Mouse (Mus musculus): Measurements from ENCODE around the gene Osbp2. TPM values are rescaled to one million over a fixed set of nuclear protein-coding genes. Genes with fewer than 3 reads are reported as not detected.

Gene Osbp2
- polyA plus RNA-seq, 1 experiment from 2014 or later = 2.0 TPM

- no peak for DNase-seq (ENCODE audit: low spot score)
- no peak for ATAC-seq (replicated peaks; ENCODE audit: low FRiP score)
- Histone ChIP-seq H3K4me1 (replicated peaks; ENCODE audit: control insufficient read depth, insufficient read depth, low read length) (no peaks in the 10 kb centered on the region), H3K9me3 (ENCODE audit: control insufficient read depth, low read length) (no peaks in the 10 kb centered on the region; the same call in 1 of the 2 replicates), H3K36me3 (ENCODE audit: control insufficient read depth, insufficient read depth, low read length) (no peaks in the 10 kb centered on the region), H3K4me3 (ENCODE audit: low read depth, low read length) (no peak overlapping the region), H3K27ac (ENCODE audit: low read depth, low read length) (no peak overlapping the region), H3K9ac (ENCODE audit: low read length) (no peak overlapping the region), H3K4me2 (ENCODE audit: low read depth, low read length, severe bottlenecking) (no peak overlapping the region), H3K27me3 (ENCODE audit: control insufficient read depth, insufficient read depth, low read length) (0 out of 2 replicates have a peak, but pooled peaks cover under 1% of the 10 kb centered on the region)
- WGBS = 77% methylated on average over 5 of the region's 5 CpGs
Observed at GRCm38 (mm10) chr11:3857902-3858301, 5.8 kb downstream of the Osbp2 start.

GRCm38 (mm10) chr11:3855846-3856245 lies 7.9 kb downstream of the Osbp2 start:
- no peak overlapping the region for H3K4me2 ChIP-seq (ENCODE audit: low read depth, low read length, severe bottlenecking)
- ATAC-seq (replicated peaks; ENCODE audit: low FRiP score) (no peak), DNase-seq (ENCODE audit: low spot score) (no peak)
- 87% methylated on average over 5 of the region's 5 CpGs for WGBS
- no peaks in the 10 kb centered on the region for H3K27me3 ChIP-seq (ENCODE audit: control insufficient read depth, insufficient read depth, low read length)
- H3K4me3 ChIP-seq (ENCODE audit: low read depth, low read length) = no peak overlapping the region
- H3K27ac ChIP-seq (ENCODE audit: low read depth, low read length) = no peak overlapping the region
- H3K9ac ChIP-seq (ENCODE audit: low read length) = no peak overlapping the region
- H3K9me3 ChIP-seq (ENCODE audit: control insufficient read depth, low read length) = no peaks in the 10 kb centered on the region; the same call in 1 of the 2 replicates
- H3K4me1 ChIP-seq (replicated peaks; ENCODE audit: control insufficient read depth, insufficient read depth, low read length) = no peaks in the 10 kb centered on the region
- H3K36me3 ChIP-seq (ENCODE audit: control insufficient read depth, insufficient read depth, low read length) = no peaks in the 10 kb centered on the region

- no peaks in the 10 kb centered on the region; the same call in 1 of the 2 replicates for H3K9me3 ChIP-seq (ENCODE audit: control insufficient read depth, low read length)
- no peak overlapping the region for H3K4me2 ChIP-seq (ENCODE audit: low read depth, low read length, severe bottlenecking)
- no peak overlapping the region for H3K9ac ChIP-seq (ENCODE audit: low read length)
- ATAC-seq (replicated peaks; ENCODE audit: low FRiP score) (no peak), DNase-seq (ENCODE audit: low spot score) (no peak)
- H3K4me3 ChIP-seq (ENCODE audit: low read depth, low read length) = no peak overlapping the region
- H3K36me3 ChIP-seq (ENCODE audit: control insufficient read depth, insufficient read depth, low read length) = no peaks in the 10 kb centered on the region
- 94% methylated on average over 3 of the region's 3 CpGs for WGBS
- no peaks in the 10 kb centered on the region for H3K4me1 ChIP-seq (replicated peaks; ENCODE audit: control insufficient read depth, insufficient read depth, low read length)
- H3K27me3 ChIP-seq (ENCODE audit: control insufficient read depth, insufficient read depth, low read length) = no peaks in the 10 kb centered on the region
- H3K27ac ChIP-seq (ENCODE audit: low read depth, low read length) = no peak overlapping the region
Observed at GRCm38 (mm10) chr11:3854156-3854555, 9.5 kb downstream of the Osbp2 start.

GRCm38 (mm10) chr11:3853481-3854034 lies 10.1 kb downstream of the Osbp2 start:
- 91% methylated on average over 5 of the region's 5 CpGs for WGBS

GRCm38 (mm10) chr11:3853031-3853430 lies 10.7 kb downstream of the Osbp2 start:
- H3K9ac ChIP-seq (ENCODE audit: low read length) = no peak overlapping the region
- no peaks in the 10 kb centered on the region for H3K27me3 ChIP-seq (ENCODE audit: control insufficient read depth, insufficient read depth, low read length)
- no peaks in the 10 kb centered on the region; the same call in 1 of the 2 replicates for H3K9me3 ChIP-seq (ENCODE audit: control insufficient read depth, low read length)
- no peak overlapping the region for H3K27ac ChIP-seq (ENCODE audit: low read depth, low read length)
- H3K4me1 ChIP-seq (replicated peaks; ENCODE audit: control insufficient read depth, insufficient read depth, low read length) = no peaks in the 10 kb centered on the region
- DNase-seq (ENCODE audit: low spot score) = no peak
- no peak for ATAC-seq (replicated peaks; ENCODE audit: low FRiP score)
- no peaks in the 10 kb centered on the region for H3K36me3 ChIP-seq (ENCODE audit: control insufficient read depth, insufficient read depth, low read length)
- no peak overlapping the region for H3K4me3 ChIP-seq (ENCODE audit: low read depth, low read length)
- H3K4me2 ChIP-seq (ENCODE audit: low read depth, low read length, severe bottlenecking) = no peak overlapping the region
- WGBS = 94% methylated on average over 10 of the region's 10 CpGs

More at GRCm38 (mm10) chr11:3853481-3854034, 10.1 kb downstream of the Osbp2 start:
- H3K4me1 ChIP-seq (replicated peaks; ENCODE audit: control insufficient read depth, insufficient read depth, low read length) = no peaks in the 10 kb centered on the region
- no peak for DNase-seq (ENCODE audit: low spot score)
- H3K27me3 ChIP-seq (ENCODE audit: control insufficient read depth, insufficient read depth, low read length) = no peaks in the 10 kb centered on the region
- no peaks in the 10 kb centered on the region; the same call in 1 of the 2 replicates for H3K9me3 ChIP-seq (ENCODE audit: control insufficient read depth, low read length)
- H3K4me2 ChIP-seq (ENCODE audit: low read depth, low read length, severe bottlenecking) = no peak overlapping the region
- H3K4me3 ChIP-seq (ENCODE audit: low read depth, low read length) = no peak overlapping the region
- ATAC-seq (replicated peaks; ENCODE audit: low FRiP score) = no peak
- no peak overlapping the region for H3K9ac ChIP-seq (ENCODE audit: low read length)
- no peak overlapping the region for H3K27ac ChIP-seq (ENCODE audit: low read depth, low read length)
- no peaks in the 10 kb centered on the region for H3K36me3 ChIP-seq (ENCODE audit: control insufficient read depth, insufficient read depth, low read length)

GRCm38 (mm10) chr11:3851872-3852271 lies 11.8 kb downstream of the Osbp2 start:
- H3K27ac ChIP-seq (ENCODE audit: low read depth, low read length) = no peak overlapping the region
- H3K27me3 ChIP-seq (ENCODE audit: control insufficient read depth, insufficient read depth, low read length) = no peaks in the 10 kb centered on the region
- no peaks in the 10 kb centered on the region for H3K36me3 ChIP-seq (ENCODE audit: control insufficient read depth, insufficient read depth, low read length)
- 84% methylated on average over 4 of the region's 4 CpGs for WGBS
- DNase-seq (ENCODE audit: low spot score) = no peak
- H3K9me3 ChIP-seq (ENCODE audit: control insufficient read depth, low read length) = no peaks in the 10 kb centered on the region; the same call in 1 of the 2 replicates
- H3K9ac ChIP-seq (ENCODE audit: low read length) = no peak overlapping the region
- H3K4me2 ChIP-seq (ENCODE audit: low read depth, low read length, severe bottlenecking) = no peak overlapping the region
- H3K4me1 ChIP-seq (replicated peaks; ENCODE audit: control insufficient read depth, insufficient read depth, low read length) = no peaks in the 10 kb centered on the region
- ATAC-seq (replicated peaks; ENCODE audit: low FRiP score) = no peak
- no peak overlapping the region for H3K4me3 ChIP-seq (ENCODE audit: low read depth, low read length)

GRCm38 (mm10) chr11:3850746-3851277 lies 12.9 kb downstream of the Osbp2 start:
- H3K4me1 ChIP-seq (replicated peaks; ENCODE audit: control insufficient read depth, insufficient read depth, low read length) = no peaks in the 10 kb centered on the region
- no peak overlapping the region for H3K9ac ChIP-seq (ENCODE audit: low read length)
- H3K36me3 ChIP-seq (ENCODE audit: control insufficient read depth, insufficient read depth, low read length) = no peaks in the 10 kb centered on the region
- no peak for ATAC-seq (replicated peaks; ENCODE audit: low FRiP score)
- DNase-seq (ENCODE audit: low spot score) = no peak
- 76% methylated on average over 5 of the region's 5 CpGs for WGBS
- H3K4me3 ChIP-seq (ENCODE audit: low read depth, low read length) = no peak overlapping the region
- H3K27me3 ChIP-seq (ENCODE audit: control insufficient read depth, insufficient read depth, low read length) = no peaks in the 10 kb centered on the region
- no peak overlapping the region for H3K4me2 ChIP-seq (ENCODE audit: low read depth, low read length, severe bottlenecking)
- no peaks in the 10 kb centered on the region; the same call in 1 of the 2 replicates for H3K9me3 ChIP-seq (ENCODE audit: control insufficient read depth, low read length)
- H3K27ac ChIP-seq (ENCODE audit: low read depth, low read length) = no peak overlapping the region

- Histone ChIP-seq H3K4me3 (ENCODE audit: low read depth, low read length) (no peak overlapping the region), H3K9me3 (ENCODE audit: control insufficient read depth, low read length) (no peaks in the 10 kb centered on the region; the same call in 1 of the 2 replicates), H3K36me3 (ENCODE audit: control insufficient read depth, insufficient read depth, low read length) (no peaks in the 10 kb centered on the region), H3K27me3 (ENCODE audit: control insufficient read depth, insufficient read depth, low read length) (no peaks in the 10 kb centered on the region), H3K4me2 (ENCODE audit: low read depth, low read length, severe bottlenecking) (no peak overlapping the region), H3K4me1 (replicated peaks; ENCODE audit: control insufficient read depth, insufficient read depth, low read length) (no peaks in the 10 kb centered on the region), H3K9ac (ENCODE audit: low read length) (no peak overlapping the region), H3K27ac (ENCODE audit: low read depth, low read length) (no peak overlapping the region)
- ATAC-seq (replicated peaks; ENCODE audit: low FRiP score) (no peak), DNase-seq (ENCODE audit: low spot score) (no peak)
- 81% methylated on average over 2 of the region's 2 CpGs for WGBS
Observed at GRCm38 (mm10) chr11:3850315-3850614, 13.4 kb downstream of the Osbp2 start.
